Mouse (Mus musculus) thymus, postnatal 36 days (tissue): ENCODE measurements around the gene Kdm2b.

ENCODE experiments used
- DNase-seq, 2 experiments: peaks; one replicate each; pipeline ENCODE4 v3.0.0; 2022; ENCODE audit warnings: mixed read lengths in 2 of 2

Gene Kdm2b

DNA sequence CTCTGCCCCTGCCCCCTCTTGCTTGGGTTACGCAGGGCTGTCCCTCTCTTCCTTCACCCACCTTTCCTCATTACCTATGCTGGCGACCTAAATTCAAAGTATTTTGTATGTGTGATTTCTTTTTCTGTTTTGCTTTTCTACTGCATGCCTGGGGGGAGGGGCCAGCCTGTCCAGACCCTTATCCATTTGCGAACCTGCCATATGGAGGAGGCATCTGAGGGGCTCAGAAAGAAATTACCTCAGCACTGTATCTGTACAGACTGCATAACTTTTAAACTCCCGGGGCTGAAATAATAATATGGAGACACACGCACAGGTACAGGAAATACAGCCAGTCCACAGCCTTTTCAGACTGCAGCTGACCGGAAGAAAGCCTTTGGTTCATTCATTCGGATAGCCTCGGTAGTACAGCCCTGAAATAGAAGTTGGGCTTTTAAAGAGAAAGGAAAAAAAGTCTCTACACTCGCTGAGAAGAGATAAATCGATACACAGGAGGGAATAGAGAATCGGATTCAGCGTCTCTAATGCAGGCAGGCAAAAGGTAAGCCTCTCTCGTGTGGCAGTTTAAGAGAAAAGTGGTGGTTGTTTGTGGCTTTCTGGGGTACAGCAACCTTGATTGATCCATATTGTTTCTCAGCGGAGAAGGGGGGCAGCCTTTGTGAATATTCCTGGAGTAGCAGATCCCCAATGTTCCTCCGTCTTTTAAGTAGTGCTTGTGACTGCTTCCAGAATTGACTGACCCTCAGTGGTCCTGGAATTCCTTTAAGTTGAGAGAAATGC is at the start of gene Kdm2b:
Kdm2b (minus strand) TSS at position 273 of the 780 bp plus-strand sequence.
- DNase-seq, result no peak

DNA sequence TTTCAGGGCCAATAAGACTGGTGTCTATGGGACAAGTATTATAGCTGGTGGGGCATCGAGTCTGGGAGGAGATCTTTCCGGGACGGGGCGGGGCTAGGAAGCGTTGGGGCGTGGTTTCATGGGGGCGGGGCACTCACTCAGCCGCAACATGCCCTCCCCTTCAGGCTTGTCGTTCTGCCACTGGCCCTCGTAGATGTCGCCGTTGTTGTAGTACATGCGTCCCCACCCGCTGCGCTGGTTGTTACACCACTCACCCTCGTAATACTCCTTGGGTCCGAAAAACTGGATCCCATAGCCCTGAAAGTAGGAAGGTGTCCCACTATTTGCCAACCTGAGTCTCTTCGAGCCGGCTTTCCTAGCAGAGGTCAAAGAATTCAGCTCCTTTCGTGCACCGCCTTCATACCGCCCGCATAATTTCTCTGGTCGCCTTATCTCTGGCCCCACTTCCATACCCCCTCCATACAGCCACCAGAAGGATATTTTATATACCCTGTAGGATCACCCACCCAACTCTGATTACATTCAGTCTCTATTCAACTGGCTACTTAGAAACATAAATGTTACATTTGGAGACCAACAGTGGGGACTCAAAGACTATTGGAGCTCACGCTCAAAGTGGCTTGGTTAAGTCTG is 49.6 kb upstream of the Kdm2b start:
- DNase-seq, result peak; percentile 89 to 93

DNA sequence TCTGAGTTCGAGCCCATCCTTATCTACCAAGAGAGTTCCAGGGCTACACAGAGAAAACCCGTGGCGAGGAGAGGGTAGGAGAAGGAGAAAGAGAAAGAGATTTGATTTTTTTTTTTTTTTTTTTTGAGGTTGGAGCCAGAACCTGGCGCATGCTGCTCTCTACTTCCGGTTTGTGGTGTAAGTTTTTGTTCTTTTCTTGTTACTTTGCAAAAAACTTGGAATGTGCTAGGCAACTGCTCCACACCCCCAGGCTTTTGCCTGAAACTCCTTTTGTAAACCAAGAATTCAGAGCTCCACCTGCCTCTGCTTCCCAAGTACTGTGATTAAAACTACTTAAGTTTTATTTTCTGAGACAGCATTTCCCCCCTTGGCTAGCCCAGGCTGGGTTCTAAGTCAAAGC is 48.5 kb upstream of the Kdm2b start:
- DNase-seq, result no peak

DNA sequence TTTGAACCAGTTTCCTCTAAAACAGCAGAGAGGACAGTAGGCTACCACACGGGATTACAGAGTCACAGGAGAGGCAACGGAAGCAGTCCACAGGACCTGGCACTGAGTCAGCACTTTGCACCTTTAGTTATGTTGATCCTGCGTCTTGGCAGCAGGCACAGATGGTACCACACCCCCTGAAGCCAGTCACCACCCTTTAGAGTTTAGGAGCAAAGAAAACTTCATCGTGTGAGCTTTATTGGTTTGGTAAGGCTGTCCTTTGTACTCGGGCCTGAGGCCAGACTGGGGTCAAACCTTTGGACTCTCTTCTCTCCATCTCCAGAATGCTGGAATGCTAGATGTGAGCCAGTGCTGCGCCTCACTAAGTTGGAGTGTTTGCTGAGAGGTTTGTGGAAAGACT is 45.9 kb upstream of the Kdm2b start:
- no peak for DNase-seq

DNA sequence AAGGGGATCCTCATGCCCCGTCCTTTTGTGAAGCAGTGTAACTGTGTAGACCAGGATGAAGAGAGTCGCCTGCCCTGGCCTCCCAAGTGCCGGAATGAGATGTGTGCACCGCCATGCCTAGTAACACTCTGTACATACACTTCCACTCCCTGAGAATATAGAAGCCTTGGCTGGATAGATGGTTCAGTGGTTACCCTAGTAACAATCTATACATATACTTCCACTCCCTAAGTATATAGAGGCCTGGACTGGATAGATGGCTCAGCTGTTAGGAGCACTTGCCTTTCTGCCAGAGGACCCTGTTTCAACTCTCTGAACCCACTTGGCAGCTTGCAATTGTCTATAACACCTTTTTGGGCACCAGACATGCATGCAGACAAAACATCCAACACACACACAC is 45.5 kb upstream of the Kdm2b start:
- no peak for DNase-seq

DNA sequence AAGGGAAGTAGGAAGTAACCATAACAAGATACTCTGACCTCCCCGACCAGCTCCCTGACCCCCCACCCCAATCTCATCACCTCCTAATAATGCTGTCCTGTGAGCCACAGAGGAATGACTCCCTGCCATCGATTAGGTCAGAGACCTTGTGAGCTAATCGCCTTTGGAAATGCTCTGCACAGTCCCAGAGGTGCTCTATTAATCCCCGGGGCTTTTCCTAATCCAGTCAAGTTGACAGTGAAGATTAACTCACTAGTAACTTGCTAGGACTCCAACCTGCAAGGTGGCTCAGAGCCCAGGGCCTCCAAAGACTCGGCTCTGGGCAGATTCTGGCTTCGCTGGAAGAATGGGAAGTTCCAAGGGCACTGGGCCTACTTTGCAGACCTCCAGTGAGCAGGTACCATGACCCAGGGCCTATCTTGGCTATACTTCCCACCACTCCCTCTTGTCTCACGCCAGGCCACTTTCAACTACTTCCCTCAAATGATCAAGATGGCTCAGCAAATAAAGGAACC is 44.1 kb upstream of the Kdm2b start:
- no peak for DNase-seq

DNA sequence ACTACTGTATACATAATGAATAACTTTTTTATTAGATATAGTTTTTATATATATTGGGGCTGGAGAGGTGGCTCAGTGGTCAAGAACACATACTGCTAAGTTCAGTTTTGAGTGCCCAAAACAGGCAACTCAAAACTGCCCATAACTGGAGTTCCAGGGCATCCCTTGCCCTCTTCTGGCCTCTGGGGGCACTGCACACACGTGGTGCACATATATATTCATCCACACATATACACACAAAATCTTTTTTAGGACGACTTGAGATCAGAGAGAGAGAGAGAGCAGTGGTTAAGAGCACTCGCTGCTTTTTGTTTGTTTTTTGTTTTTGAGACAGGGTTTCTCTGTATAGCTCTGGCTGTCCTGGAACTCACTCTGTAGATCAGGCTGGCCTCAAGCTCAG is 41.7 kb upstream of the Kdm2b start:
- DNase-seq, result no peak

DNA sequence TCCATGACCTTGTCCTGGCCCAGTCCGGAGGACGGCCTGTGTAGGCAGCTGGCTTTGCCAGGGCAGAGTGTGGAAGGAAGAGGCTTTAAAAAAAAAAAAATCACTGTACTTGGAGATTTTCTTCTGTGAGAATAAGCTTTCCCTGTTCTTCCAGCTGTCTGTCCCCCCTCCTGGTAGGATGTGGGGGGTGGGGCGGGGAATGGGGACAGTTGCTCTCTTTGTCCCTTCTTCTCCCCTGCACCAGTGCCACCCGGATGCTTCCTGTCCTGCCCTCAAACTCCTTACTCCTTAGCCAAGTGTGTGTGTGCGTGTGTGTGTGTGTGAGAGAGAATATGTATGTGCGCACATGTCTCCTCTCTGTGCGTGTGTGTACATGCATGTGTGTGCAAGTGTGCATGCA is 40.1 kb upstream of the Kdm2b start:
- no peak for DNase-seq

DNA sequence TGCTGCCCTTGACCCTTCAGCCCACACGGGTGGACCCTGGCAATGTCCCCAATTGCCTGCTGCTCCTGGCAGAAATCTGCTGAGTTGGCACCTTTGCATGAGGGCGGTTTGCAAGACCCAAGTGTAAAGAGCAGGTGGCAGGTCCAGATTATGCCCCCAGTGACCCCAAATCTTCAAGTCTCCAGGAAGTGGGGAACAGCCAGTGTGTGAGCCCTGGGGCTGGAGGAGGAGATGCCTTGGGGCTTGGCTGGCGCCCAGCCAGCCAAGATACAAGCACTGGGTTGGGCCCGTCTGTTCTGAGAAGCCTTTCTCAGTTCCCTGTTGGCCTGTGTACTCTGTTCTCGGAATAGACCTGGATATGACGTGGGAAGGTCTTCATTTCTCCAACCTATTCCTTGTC is 37.8 kb upstream of the Kdm2b start:
- DNase-seq, result no peak

DNA sequence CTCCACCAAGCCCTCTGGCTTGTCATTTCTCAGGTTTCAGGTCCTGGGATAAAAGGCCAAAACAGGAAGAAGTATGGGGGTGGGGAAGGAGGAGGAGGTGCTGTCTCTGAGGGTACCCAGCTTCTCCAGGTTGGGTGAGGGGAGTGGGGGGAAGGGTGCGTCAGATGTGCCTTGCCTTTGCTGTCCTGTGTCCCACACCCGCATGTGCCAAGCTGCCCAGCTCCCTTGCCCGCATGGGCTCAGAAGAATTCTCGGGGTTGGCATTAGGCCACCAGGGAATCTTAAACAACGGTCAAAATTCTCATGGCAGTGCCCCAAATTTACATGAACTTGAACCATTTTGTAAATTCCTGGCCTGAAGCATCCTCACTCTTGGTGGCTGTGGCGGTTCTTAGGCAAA is 36.8 kb upstream of the Kdm2b start:
- DNase-seq, result peak in 1 of 2 experiments; percentile 28

DNA sequence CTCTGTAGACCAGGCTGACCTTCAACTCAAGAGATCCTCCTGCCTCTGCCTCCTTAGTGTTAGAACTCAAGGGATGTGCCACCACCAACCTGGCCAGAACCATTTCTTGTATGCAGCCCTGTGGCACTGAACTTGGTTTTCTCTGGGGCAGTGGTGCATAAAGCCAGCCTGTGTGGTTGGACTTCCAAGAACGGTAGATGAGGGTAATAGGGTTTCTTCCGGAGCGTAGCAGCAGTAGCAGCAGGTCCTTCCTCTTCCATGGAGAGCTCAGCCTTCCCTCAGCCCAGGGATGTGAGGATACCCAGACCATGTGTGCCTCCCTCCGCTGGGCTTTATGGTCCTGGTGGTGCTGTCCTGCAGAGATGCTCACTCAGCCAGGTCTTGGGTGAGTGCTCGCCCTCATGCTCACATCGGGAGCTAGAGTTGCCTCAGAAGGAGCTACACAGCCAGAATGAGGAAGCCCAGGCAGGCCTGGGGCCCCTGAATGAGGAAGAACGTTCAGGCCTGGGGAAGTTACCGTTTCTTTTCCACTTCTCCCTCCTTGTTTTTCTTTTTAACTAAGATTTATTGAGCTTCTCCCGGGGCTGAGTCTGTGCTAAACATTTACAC is 35.4 kb upstream of the Kdm2b start:
- DNase-seq, result peak in 1 of 2 experiments; percentile 16

DNA sequence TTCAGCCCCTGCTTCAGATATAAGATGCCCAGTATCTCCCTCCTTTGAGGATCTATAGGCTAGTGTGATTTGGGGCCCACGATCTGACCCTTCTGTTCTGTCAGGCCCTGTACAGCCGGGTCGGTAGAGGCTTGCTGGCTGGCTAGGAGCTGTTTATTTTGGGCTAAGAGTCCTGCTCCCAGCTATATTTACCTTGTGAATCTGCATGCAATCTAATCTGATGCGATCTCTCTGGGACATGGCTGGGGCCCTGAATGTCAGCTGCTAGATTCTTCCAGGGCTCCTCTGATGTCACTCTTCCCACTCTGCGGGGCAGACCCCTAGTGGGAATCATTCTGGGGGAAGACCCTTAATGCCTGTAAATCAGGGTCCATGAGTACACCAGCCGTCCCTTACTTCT is 34.7 kb upstream of the Kdm2b start:
- no peak for DNase-seq

DNA sequence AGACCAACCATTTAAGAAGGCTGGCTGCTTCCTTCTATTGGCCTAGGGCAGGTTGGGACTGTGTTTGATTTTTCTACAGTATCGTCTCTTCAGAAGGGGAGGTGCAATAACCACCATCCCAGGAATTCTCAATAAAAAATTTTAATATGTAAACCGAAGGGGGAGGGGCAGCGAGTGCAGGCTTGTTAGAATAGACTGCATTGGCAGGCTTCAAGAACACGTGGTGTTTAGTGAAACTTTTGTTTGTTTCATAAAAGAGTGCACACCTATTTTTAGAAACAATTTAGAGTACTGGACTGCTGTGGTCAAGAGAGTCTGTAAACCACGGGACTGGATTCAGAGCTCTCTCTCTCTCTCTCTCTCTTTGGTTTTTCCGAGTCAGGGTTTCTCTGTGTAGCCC is 33.4 kb upstream of the Kdm2b start:
- DNase-seq, result no peak

DNA sequence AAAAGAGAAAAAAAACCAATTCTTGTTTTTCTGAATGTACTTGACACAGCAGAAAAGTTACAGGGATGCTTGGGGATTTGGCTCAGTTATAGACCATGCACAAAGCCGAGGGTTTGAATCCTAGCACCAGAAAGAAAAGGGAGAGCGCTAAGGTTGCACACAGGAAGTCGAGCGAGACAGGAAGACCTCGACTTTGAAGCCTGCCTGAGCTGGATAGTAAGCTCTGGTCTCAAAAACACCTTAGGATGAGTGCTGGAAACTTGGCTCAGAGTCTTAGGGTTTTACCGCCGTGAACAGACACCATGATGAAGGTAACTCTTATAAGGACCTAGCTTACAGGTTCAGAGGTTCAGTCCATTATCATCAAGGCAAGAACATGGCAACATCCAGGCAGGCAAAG is 31.8 kb upstream of the Kdm2b start:
- no peak for DNase-seq

DNA sequence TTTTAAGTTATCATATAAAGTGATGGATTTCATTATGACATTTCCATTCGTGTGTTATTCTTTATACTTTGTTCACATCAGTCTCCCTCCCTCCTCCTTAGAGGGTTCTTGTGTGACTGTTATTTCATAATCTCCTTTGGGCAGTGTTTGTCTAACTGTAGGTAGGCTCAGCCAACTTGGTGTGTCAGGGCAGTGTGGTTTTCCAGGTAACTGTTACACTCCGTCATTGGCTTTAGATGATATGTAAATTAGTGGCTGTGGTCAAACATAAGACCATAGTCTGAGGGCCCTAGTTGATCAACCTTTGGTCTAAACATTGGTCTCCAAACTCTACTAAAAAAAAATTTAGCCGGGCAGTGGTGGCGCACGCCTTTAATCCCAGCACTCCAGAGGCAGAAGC is 30.8 kb upstream of the Kdm2b start:
- no peak for DNase-seq

DNA sequence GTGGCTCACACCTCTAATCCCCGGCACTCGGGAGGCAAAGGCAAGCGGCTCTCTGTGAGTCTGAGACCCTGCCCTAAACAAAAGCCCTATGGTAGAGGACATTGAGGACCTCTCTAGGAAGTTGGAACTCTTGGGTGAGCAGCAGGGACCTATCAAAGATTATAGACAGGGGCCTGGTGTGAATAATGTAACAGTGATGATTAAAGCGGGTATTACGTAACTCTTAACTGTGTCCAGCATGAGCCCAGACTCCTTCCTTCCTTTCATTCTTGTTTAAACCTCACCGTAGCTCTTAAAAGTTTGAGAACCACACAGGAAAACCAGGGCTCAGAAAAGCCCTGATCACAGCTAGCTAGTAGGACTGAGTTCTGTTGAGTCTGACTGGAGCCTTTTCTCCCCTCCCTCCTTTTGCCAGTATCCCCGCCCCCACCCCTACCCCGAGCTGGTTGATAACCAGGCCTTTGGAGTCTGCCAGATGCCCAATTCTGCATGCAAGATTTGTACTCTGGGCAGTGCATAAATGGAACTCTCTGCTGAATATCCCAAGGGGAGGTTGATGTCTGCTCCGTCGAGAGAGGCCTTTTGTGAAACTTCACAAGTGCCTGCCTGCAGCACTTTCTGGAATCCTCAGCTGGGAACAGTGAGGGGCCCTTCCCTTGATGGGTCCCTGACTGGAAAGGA is 29.9 kb upstream of the Kdm2b start:
- no peak for DNase-seq

DNA sequence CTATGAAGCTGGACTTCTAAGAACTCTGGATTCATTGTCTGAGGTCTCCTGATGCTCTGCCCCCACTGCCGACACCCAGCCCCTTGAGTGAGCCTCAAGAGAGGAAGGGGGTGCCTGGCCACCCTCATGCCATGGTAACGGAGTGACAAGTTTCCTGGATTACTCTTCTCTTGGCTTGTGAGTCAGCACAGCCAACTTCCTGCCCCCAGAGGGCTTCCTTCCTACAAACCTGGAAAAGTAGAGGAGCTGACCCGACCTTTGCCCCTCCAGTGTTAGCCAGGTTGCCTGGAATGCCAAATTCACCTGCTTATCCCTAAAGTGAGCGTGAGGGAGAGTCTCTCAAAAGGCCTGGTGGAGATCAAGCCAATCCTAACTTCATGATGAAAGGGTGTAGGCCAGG is 27.9 kb upstream of the Kdm2b start:
- peak in 1 of 2 experiments; percentile 24 for DNase-seq

DNA sequence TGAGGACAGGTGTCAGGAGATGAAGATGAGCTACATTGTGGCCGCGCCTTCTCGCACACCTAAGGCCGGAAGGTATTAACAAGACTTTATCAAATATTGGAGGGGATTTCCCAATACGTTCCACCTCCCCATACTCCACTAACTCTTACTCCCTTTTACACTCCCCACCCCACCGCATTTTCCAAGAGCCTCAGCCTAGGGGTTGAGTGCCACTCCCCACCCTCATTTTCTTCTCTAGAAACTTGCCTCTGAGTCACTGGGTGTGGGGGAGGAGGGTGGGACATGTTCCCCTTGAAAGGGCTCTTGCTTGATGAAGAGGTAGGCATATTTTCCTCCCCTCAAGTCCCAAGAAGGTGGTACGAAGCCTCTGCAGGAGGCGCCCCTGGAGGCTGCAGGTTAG is 26.3 kb upstream of the Kdm2b start:
- peak in 1 of 2 experiments; percentile 43 for DNase-seq

DNA sequence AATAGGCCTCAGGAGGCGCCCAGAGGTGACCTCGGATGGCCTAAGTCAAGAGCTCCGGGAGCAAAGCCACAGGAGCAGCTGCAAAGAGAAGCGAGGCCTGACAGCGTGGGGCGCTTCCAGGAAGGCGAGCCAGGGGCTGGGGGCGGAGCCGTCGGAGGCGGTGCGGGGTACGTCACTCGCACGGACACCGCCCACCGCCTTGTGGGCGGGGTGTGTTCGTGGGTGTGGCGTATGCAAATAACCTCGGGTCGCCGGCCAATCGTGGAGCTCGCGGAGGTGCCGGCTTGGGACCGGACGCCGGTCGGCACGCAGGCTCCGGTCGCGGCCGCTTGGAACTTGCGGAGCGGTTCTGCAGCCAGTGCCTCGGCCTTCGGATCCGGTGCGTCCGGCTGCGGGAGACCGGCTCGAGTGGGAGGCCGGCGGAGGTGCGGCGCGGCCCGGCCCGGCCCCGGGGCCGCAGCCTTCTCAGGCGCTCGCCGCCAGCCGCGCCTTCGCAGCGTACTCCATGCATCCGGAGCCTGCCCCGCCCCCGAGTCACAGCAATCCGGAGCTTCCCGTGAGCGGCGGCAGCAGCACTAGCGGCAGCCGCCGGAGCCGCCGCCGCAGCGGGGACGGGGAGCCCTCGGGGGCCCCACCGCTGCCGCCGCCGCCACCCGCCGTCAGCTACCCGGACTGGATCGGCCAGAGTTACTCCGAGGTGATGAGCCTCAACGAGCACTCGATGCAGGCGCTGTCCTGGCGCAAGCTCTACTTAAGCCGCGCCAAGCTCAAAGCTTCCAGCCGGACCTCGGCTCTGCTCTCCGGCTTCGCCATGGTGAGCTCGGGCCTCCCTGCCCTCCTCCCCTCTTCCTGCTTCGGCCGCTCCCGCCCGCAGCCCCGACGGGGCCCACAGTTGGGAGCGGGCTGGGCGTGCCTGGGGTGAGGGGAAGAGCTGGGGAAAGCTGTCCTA is 25.4 kb upstream of the Kdm2b start, which contains the start of gene Orai1:
Orai1 (plus strand) TSS at position 322 of the 949 bp plus-strand sequence.
- DNase-seq, result peak; percentile 99

DNA sequence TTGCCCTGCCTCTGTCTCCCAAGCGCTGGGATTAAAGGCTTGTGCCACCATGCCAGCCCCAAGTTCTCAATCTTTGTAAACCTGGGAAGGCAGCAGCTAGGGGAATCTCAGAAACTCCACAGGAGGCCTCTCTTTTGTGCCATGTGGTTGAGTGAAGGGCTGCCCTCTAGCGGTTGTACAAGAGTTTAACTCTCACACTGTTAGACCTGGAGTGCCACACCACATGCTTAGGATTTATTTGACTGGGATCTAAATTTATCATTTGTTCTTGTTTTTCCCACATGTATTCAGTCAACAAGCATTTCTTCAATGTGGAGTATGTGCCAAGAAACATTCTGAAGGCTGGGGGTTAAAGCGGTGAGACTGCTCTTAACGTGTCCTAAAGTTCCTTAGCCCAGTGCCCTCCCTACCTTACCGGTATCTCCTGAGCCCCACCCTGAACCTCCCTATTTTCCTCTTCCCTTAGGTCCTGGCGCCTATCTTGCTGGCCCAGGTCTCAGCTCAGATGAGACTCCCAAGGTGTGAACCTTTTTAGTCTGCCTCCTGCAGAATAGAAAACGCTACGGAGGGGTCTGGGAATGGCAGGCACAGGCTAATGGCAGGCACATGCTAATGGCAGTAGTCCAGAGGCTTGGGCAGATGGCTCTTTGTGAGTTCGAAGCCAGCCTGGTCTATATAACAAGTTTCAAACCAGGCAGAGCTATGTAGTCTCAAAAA is 24.1 kb upstream of the Kdm2b start:
- DNase-seq, result peak; percentile 58 to 63

DNA sequence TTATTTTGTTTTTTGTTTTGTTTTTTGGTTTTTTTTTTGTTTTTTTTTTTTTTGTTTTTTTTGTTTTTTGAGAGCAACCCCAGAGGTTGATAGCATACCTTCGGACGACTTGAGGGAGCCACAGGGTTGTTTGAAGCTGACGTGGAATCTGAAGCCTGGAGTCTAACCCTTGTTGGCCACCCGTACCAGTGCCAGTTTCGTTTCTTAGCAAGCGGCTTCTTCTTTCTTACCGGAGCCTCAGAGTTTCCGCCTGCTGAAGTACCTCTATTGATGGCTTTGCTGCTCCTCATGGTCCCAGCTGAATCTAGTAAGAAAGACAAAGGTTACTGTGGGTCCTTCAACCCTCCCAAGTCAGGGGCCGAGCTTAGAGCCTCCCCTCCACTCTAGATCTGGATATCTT is 22.1 kb upstream of the Kdm2b start:
- no peak for DNase-seq
